Mouse (Mus musculus): ENCODE measurements around the gene Kcnh4. TPM values are rescaled to one million over a fixed set of nuclear protein-coding genes. Genes with fewer than 3 reads are reported as not detected.

Gene Kcnh4
- polyA plus RNA-seq, 1 experiment from 2014 or later: 0.41 TPM

GRCm38 (mm10) chr11:100774261-100774660 lies 14.5 kb upstream of the Kcnh4 start:
- no peak overlapping the region for H3K4me2 ChIP-seq (ENCODE audit: low read length)
- WGBS: 79% methylated on average over 4 of the region's 4 CpGs
- H3K4me1 ChIP-seq (replicated peaks; ENCODE audit: control insufficient read depth, insufficient read depth, low read length): peaks cover 4% of the 10 kb centered on the region; the same call in 1 of the 2 replicates
- H3K27ac ChIP-seq (ENCODE audit: low read depth): no peak overlapping the region
- no peak for ATAC-seq (replicated peaks; ENCODE audit: low FRiP score, low TSS enrichment, low read depth)
- no peak for DNase-seq (ENCODE audit: low spot score)
- no peaks in the 10 kb centered on the region for H3K9me3 ChIP-seq (ENCODE audit: control insufficient read depth, low read length)
- no peak overlapping the region for H3K4me3 ChIP-seq (ENCODE audit: low read depth, low read length)
- 0 out of 2 replicates have a peak, but pooled peaks cover 4% of the 10 kb centered on the region for H3K36me3 ChIP-seq (ENCODE audit: control insufficient read depth, insufficient read depth, low read length)
- no peaks in the 10 kb centered on the region for H3K27me3 ChIP-seq (replicated peaks; ENCODE audit: control insufficient read depth, insufficient read depth, low read length)
- no peak overlapping the region for H3K9ac ChIP-seq (ENCODE audit: low read length)

- Histone ChIP-seq H3K4me3 (ENCODE audit: low read depth, low read length) (peak within 1 kb of the TSS; percentile 75), H3K27me3 (replicated peaks; ENCODE audit: control insufficient read depth, insufficient read depth, low read length) (no peaks in the 10 kb centered on the region), H3K27ac (ENCODE audit: low read depth) (no peak within 1 kb of the TSS), H3K9ac (ENCODE audit: low read length) (peak within 1 kb of the TSS; percentile 45), H3K9me3 (ENCODE audit: control insufficient read depth, low read length) (no peaks in the 10 kb centered on the region), H3K4me1 (replicated peaks; ENCODE audit: control insufficient read depth, insufficient read depth, low read length) (peaks cover 4% of the 10 kb centered on the region; the same call in 1 of the 2 replicates), H3K4me2 (ENCODE audit: low read length) (peak within 1 kb of the TSS; percentile 59), H3K36me3 (ENCODE audit: control insufficient read depth, insufficient read depth, low read length) (no peaks in the 10 kb centered on the region)
- ATAC-seq (replicated peaks; ENCODE audit: low FRiP score, low TSS enrichment, low read depth) (peak; percentile 52; the same call in 1 of the 2 replicates), DNase-seq (ENCODE audit: low spot score) (peak; percentile 87)
- 14% methylated on average over 17 of the region's 17 CpGs for WGBS
Observed at GRCm38 (mm10) chr11:100770646-100771408, 11.1 kb upstream of the Kcnh4 start, which contains the start of gene Ghdc. Gene Ghdc, minus strand, starts transcription at chr11:100770957.

- Histone ChIP-seq H3K4me1 (replicated peaks; ENCODE audit: control insufficient read depth, insufficient read depth, low read length) (peaks cover 4% of the 10 kb centered on the region; the same call in 1 of the 2 replicates), H3K4me3 (ENCODE audit: low read depth, low read length) (peak overlapping the region; percentile 75), H3K4me2 (ENCODE audit: low read length) (peak overlapping the region; percentile 59), H3K27ac (ENCODE audit: low read depth) (no peak overlapping the region), H3K27me3 (replicated peaks; ENCODE audit: control insufficient read depth, insufficient read depth, low read length) (no peaks in the 10 kb centered on the region), H3K36me3 (ENCODE audit: control insufficient read depth, insufficient read depth, low read length) (no peaks in the 10 kb centered on the region), H3K9me3 (ENCODE audit: control insufficient read depth, low read length) (no peaks in the 10 kb centered on the region), H3K9ac (ENCODE audit: low read length) (peak overlapping the region; percentile 45; the same call in 1 of the 2 replicates)
- no peak for DNase-seq (ENCODE audit: low spot score)
- WGBS: 64% methylated on average over 6 of the region's 6 CpGs
- no peak for ATAC-seq (replicated peaks; ENCODE audit: low FRiP score, low TSS enrichment, low read depth)
Observed at GRCm38 (mm10) chr11:100769980-100770379, 10.2 kb upstream of the Kcnh4 start.

- WGBS: 83% methylated on average over 5 of the region's 5 CpGs
- Histone ChIP-seq H3K4me2 (ENCODE audit: low read length) (no peak overlapping the region), H3K27me3 (replicated peaks; ENCODE audit: control insufficient read depth, insufficient read depth, low read length) (peaks cover under 1% of the 10 kb centered on the region), H3K27ac (ENCODE audit: low read depth) (no peak overlapping the region), H3K4me3 (ENCODE audit: low read depth, low read length) (no peak overlapping the region), H3K9me3 (ENCODE audit: control insufficient read depth, low read length) (no peaks in the 10 kb centered on the region), H3K4me1 (replicated peaks; ENCODE audit: control insufficient read depth, insufficient read depth, low read length) (peaks cover 4% of the 10 kb centered on the region; the same call in 1 of the 2 replicates), H3K9ac (ENCODE audit: low read length) (no peak overlapping the region), H3K36me3 (ENCODE audit: control insufficient read depth, insufficient read depth, low read length) (no peaks in the 10 kb centered on the region)
- DNase-seq (ENCODE audit: low spot score) (no peak), ATAC-seq (replicated peaks; ENCODE audit: low FRiP score, low TSS enrichment, low read depth) (no peak)
Observed at GRCm38 (mm10) chr11:100767871-100768270, 8.1 kb upstream of the Kcnh4 start.

- Histone ChIP-seq H3K9me3 (ENCODE audit: control insufficient read depth, low read length) (no peaks in the 10 kb centered on the region), H3K9ac (ENCODE audit: low read length) (no peak overlapping the region), H3K4me2 (ENCODE audit: low read length) (no peak overlapping the region), H3K27me3 (replicated peaks; ENCODE audit: control insufficient read depth, insufficient read depth, low read length) (peaks cover 10% of the 10 kb centered on the region), H3K4me3 (ENCODE audit: low read depth, low read length) (no peak overlapping the region), H3K4me1 (replicated peaks; ENCODE audit: control insufficient read depth, insufficient read depth, low read length) (peaks cover 4% of the 10 kb centered on the region; the same call in 1 of the 2 replicates), H3K36me3 (ENCODE audit: control insufficient read depth, insufficient read depth, low read length) (no peaks in the 10 kb centered on the region), H3K27ac (ENCODE audit: low read depth) (no peak overlapping the region)
- ATAC-seq (replicated peaks; ENCODE audit: low FRiP score, low TSS enrichment, low read depth) (no peak), DNase-seq (ENCODE audit: low spot score) (no peak)
- WGBS: 80% methylated on average over 9 of the region's 9 CpGs
Observed at GRCm38 (mm10) chr11:100766726-100767125, 7.0 kb upstream of the Kcnh4 start.

GRCm38 (mm10) chr11:100762831-100763230 lies 3.1 kb upstream of the Kcnh4 start, which contains the start of gene Hcrt:
Gene Hcrt, minus strand, starts transcription at chr11:100762931.
- peaks cover 40% of the 10 kb centered on the region for H3K27me3 ChIP-seq (replicated peaks; ENCODE audit: control insufficient read depth, insufficient read depth, low read length)
- H3K27ac ChIP-seq (ENCODE audit: low read depth): no peak within 1 kb of the TSS
- H3K4me3 ChIP-seq (ENCODE audit: low read depth, low read length): peak within 1 kb of the TSS; percentile 35
- 85% methylated on average over 7 of the region's 7 CpGs for WGBS
- peak within 1 kb of the TSS; percentile 25 for H3K9ac ChIP-seq (ENCODE audit: low read length)
- DNase-seq (ENCODE audit: low spot score): no peak
- ATAC-seq (replicated peaks; ENCODE audit: low FRiP score, low TSS enrichment, low read depth): no peak
- no peaks in the 10 kb centered on the region for H3K9me3 ChIP-seq (ENCODE audit: control insufficient read depth, low read length)
- H3K4me1 ChIP-seq (replicated peaks; ENCODE audit: control insufficient read depth, insufficient read depth, low read length): peaks cover 10% of the 10 kb centered on the region
- H3K4me2 ChIP-seq (ENCODE audit: low read length): peak within 1 kb of the TSS; percentile 58
- H3K36me3 ChIP-seq (ENCODE audit: control insufficient read depth, insufficient read depth, low read length): no peaks in the 10 kb centered on the region

GRCm38 (mm10) chr11:100761547-100762045 lies 1.9 kb upstream of the Kcnh4 start:
- Histone ChIP-seq H3K9ac (ENCODE audit: low read length) (peak overlapping the region; percentile 25), H3K27me3 (replicated peaks; ENCODE audit: control insufficient read depth, insufficient read depth, low read length) (peaks cover 40% of the 10 kb centered on the region), H3K4me1 (replicated peaks; ENCODE audit: control insufficient read depth, insufficient read depth, low read length) (peaks cover 10% of the 10 kb centered on the region), H3K4me2 (ENCODE audit: low read length) (peak overlapping the region; percentile 58), H3K4me3 (ENCODE audit: low read depth, low read length) (peak overlapping the region; percentile 35), H3K9me3 (ENCODE audit: control insufficient read depth, low read length) (no peaks in the 10 kb centered on the region), H3K36me3 (ENCODE audit: control insufficient read depth, insufficient read depth, low read length) (no peaks in the 10 kb centered on the region), H3K27ac (ENCODE audit: low read depth) (no peak overlapping the region)
- ATAC-seq (replicated peaks; ENCODE audit: low FRiP score, low TSS enrichment, low read depth): peak; percentile 48; the same call in 1 of the 2 replicates
- under 1% methylated on average over 27 of the region's 27 CpGs for WGBS
- peak; percentile 94 for DNase-seq (ENCODE audit: low spot score)

- Histone ChIP-seq H3K27ac (ENCODE audit: low read depth) (no peak overlapping the region), H3K9me3 (ENCODE audit: control insufficient read depth, low read length) (no peaks in the 10 kb centered on the region), H3K9ac (ENCODE audit: low read length) (no peak overlapping the region), H3K4me2 (ENCODE audit: low read length) (peak overlapping the region; percentile 47), H3K4me3 (ENCODE audit: low read depth, low read length) (peak overlapping the region; percentile 27; the same call in 1 of the 2 replicates), H3K36me3 (ENCODE audit: control insufficient read depth, insufficient read depth, low read length) (no peaks in the 10 kb centered on the region), H3K27me3 (replicated peaks; ENCODE audit: control insufficient read depth, insufficient read depth, low read length) (peaks cover 40% of the 10 kb centered on the region), H3K4me1 (replicated peaks; ENCODE audit: control insufficient read depth, insufficient read depth, low read length) (peaks cover 10% of the 10 kb centered on the region)
- ATAC-seq (replicated peaks; ENCODE audit: low FRiP score, low TSS enrichment, low read depth) (no peak), DNase-seq (ENCODE audit: low spot score) (peak; percentile 86)
- 3% methylated on average over 35 of the region's 35 CpGs for WGBS
Observed at GRCm38 (mm10) chr11:100758707-100759610, 783 bp downstream of the Kcnh4 start.
